In the genomic region with DNA sequence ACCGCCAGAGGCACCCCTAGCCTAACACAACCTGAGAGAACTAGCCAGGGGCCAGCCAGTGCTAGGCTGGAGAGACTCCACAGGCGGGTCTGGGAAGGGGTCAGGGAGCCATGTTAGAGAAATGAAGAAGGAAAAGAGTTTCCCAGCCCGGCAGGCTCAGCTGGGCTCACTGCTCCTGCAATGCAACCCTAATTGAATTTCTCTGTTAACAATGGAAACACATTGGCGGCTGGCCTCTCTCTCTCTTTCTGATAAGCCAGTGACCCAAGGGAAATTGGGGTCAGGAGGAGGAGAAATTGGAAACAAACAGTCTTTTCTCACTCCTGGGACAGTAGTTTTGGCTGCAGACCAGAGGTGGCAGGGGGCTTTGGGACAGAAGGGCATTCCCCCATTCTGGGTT, we compare ENCODE assay signal across 13 mouse cellular contexts. TPM values are rescaled to one million over a fixed set of nuclear protein-coding genes. Genes with fewer than 3 reads are reported as not detected.
DNase-seq lines count a peak whose midpoint lies in the region; ATAC-seq lines count a peak whose summit lies in the region.
"Had no signal": no experiment of that assay in that cellular context is flagged by ENCODE, and none has a peak within 500 bp of the region (broad histone marks: within the 10 kb centered on the region; RNA-seq: fewer than 3 reads in every experiment).

No protein-coding gene starts in this region.

- H3K4me2 ChIP-seq in hindbrain, embryonic 11.5 days (replicated peaks; ENCODE audit: low read depth, low read length), result no peak overlapping the region
- H3K4me2 ChIP-seq in midbrain, embryonic 14.5 days (ENCODE audit: low read length), result no peak overlapping the region
- H3K4me2 ChIP-seq: embryonic facial prominence, embryonic 12.5 days; heart, embryonic 15.5 days had no signal

- no peak overlapping the region for H3K4me3 ChIP-seq in hindbrain, embryonic 11.5 days (ENCODE audit: low read depth, low read length)
- no peak overlapping the region for H3K4me3 ChIP-seq in midbrain, embryonic 14.5 days (replicated peaks; ENCODE audit: low read depth, low read length)
- H3K4me3 ChIP-seq: embryonic facial prominence, embryonic 12.5 days; heart, embryonic 15.5 days; megakaryocyte, embryonic 14.5 days had no signal

- DNase-seq in MN1 (ENCODE audit: low spot score), result peak; percentile 74
- peak; percentile 83 for DNase-seq in embryo, embryonic 10 days (ENCODE audit: low spot score)
- peak; percentile 79 for DNase-seq in hindbrain, embryonic 11.5 days (ENCODE audit: low spot score)
- DNase-seq in midbrain, embryonic 14.5 days, result peak; percentile 76
- DNase-seq in ovary, adult 18-20 months (ENCODE audit: low spot score), result no peak
- DNase-seq in cerebellum, adult 18-20 months, result no peak
- DNase-seq: adrenal gland, postnatal 10 days; kidney, adult 2 months; left cerebral cortex, postnatal 4 days had no signal

- no peaks in the 10 kb centered on the region for H3K9me3 ChIP-seq in hindbrain, embryonic 11.5 days (ENCODE audit: control insufficient read depth, low read length)
- no peaks in the 10 kb centered on the region for H3K9me3 ChIP-seq in midbrain, embryonic 14.5 days (ENCODE audit: control insufficient read depth, low read length)
- H3K9me3 ChIP-seq: embryonic facial prominence, embryonic 12.5 days; heart, embryonic 15.5 days; megakaryocyte, embryonic 14.5 days had no signal

- no peaks in the 10 kb centered on the region for H3K36me3 ChIP-seq in hindbrain, embryonic 11.5 days (ENCODE audit: control insufficient read depth, insufficient read depth, low read length)
- H3K36me3 ChIP-seq in midbrain, embryonic 14.5 days (ENCODE audit: control insufficient read depth, insufficient read depth, low read length), result peaks cover 9% of the 10 kb centered on the region
- H3K36me3 ChIP-seq: embryonic facial prominence, embryonic 12.5 days; heart, embryonic 15.5 days had no signal

- H3K27ac ChIP-seq in hindbrain, embryonic 11.5 days (ENCODE audit: low read depth, low read length), result peak overlapping the region; percentile 78
- peak overlapping the region; percentile 32 for H3K27ac ChIP-seq in midbrain, embryonic 14.5 days (replicated peaks; ENCODE audit: low read depth, low read length)
- H3K27ac ChIP-seq: embryonic facial prominence, embryonic 12.5 days; heart, embryonic 15.5 days had no signal

- no peak overlapping the region for H3K9ac ChIP-seq in hindbrain, embryonic 11.5 days (ENCODE audit: low read depth, low read length)
- H3K9ac ChIP-seq in midbrain, embryonic 14.5 days (replicated peaks; ENCODE audit: low read length), result no peak overlapping the region
- H3K9ac ChIP-seq: embryonic facial prominence, embryonic 12.5 days; heart, embryonic 15.5 days had no signal

- H3K4me1 ChIP-seq in hindbrain, embryonic 11.5 days (replicated peaks; ENCODE audit: control insufficient read depth, insufficient read depth, low read length), result peaks cover 28% of the 10 kb centered on the region
- H3K4me1 ChIP-seq in midbrain, embryonic 14.5 days (ENCODE audit: control insufficient read depth, insufficient read depth, low read length), result peaks cover 17% of the 10 kb centered on the region
- H3K4me1 ChIP-seq: megakaryocyte, embryonic 14.5 days had no signal

- H3K27me3 ChIP-seq in hindbrain, embryonic 11.5 days (ENCODE audit: control insufficient read depth, insufficient read depth, low read length), result peaks cover 15% of the 10 kb centered on the region
- no peaks in the 10 kb centered on the region for H3K27me3 ChIP-seq in midbrain, embryonic 14.5 days (ENCODE audit: control insufficient read depth, insufficient read depth, low read length)
- H3K27me3 ChIP-seq: embryonic facial prominence, embryonic 12.5 days had no signal

- 10% methylated on average over 4 of the region's 4 CpGs for WGBS in hindbrain, embryonic 11.5 days
- WGBS in midbrain, embryonic 14.5 days, result 9% methylated on average over 4 of the region's 4 CpGs

- peak; percentile 72 for ATAC-seq in hindbrain, embryonic 11.5 days (ENCODE audit: low FRiP score)
- peak; percentile 16; the same call in 1 of the 2 replicates for ATAC-seq in midbrain, embryonic 14.5 days (ENCODE audit: low FRiP score, low TSS enrichment)
- ATAC-seq in CD4-positive, CD25-positive, alpha-beta regulatory T cell, adult 4 months, result no peak

RNA-seq across cellular contexts. Expression of gene Hk3, which starts 26.6 kb away (rescaled TPM):
- 0.52 and 0.61 TPM in 2 replicates for polyA plus RNA-seq in hindbrain, embryonic 11.5 days (2014; fragmentation: Nextera tagmentation; extraction: Ambion mirVana)
- polyA plus RNA-seq in midbrain, embryonic 14.5 days (2014; fragmentation: Nextera tagmentation; extraction: Ambion mirVana), result 0.40 and 1.1 TPM in 2 replicates
- 1 to 10 TPM in 1 of 2 experiments, under 1 TPM in 1; 0.50 to 1.8 TPM for polyA plus RNA-seq in CD4-positive, CD25-positive, alpha-beta regulatory T cell, adult 4 months (2017; shearing (Covaris generic))

RNA-seq across cellular contexts. Expression of gene Unc5a, which starts 45.4 kb away (rescaled TPM):
- 2.7 and 2.9 TPM in 2 replicates for polyA plus RNA-seq in hindbrain, embryonic 11.5 days (2014; fragmentation: Nextera tagmentation; extraction: Ambion mirVana)
- 12.6 and 15.9 TPM in 2 replicates for polyA plus RNA-seq in midbrain, embryonic 14.5 days (2014; fragmentation: Nextera tagmentation; extraction: Ambion mirVana)
- polyA plus RNA-seq in CD4-positive, CD25-positive, alpha-beta regulatory T cell, adult 4 months (2017; shearing (Covaris generic)), result under 1 TPM in 1 of 2 experiments, not detected in 1; 0.46 TPM

Comparison
In these comparisons a context has a peak if more than half of its experiments do, and no peak if none do; other contexts are left out.
1. DNase-seq: peak in MN1 (single experiment), embryo, embryonic 10 days (single experiment), hindbrain, embryonic 11.5 days (single experiment) and midbrain, embryonic 14.5 days (single experiment); none in ovary, adult 18-20 months (single experiment) and cerebellum, adult 18-20 months (0 of 2).